Mouse (Mus musculus) lung, adult 2 months (tissue): ENCODE measurements around the gene Plxdc1. TPM values are rescaled to one million over a fixed set of nuclear protein-coding genes. Genes with fewer than 3 reads are reported as not detected.

ENCODE experiments used
- DNase-seq: peaks from one replicate; pipeline ENCODE4 v3.0.0; 2022
- H3K4me1 ChIP-seq: fragments of 200-500 bp; 2 replicates; pipeline ENCODE4 v1.6.1; 2011; ENCODE audit warnings: low read length; ENCODE audit not compliant: control insufficient read depth, insufficient read depth
- H3K4me3 ChIP-seq: fragments of 200-500 bp; replicated peaks from 2 replicates; pipeline ENCODE3; 2011; ENCODE audit warnings: low read depth, mild to moderate bottlenecking, control low read depth, low read length; ENCODE audit errors: extremely low read depth
- CTCF ChIP-seq: fragments of 200-500 bp; IDR thresholded peaks from 2 replicates; pipeline ENCODE4 v1.5.1; 2011; ENCODE audit warnings: mild to moderate bottlenecking, low read length, control low read depth; ENCODE audit not compliant: insufficient read depth
- POLR2A ChIP-seq: fragments of 200-500 bp; IDR thresholded peaks from 2 replicates; pipeline ENCODE4 v1.6.1; 2011; ENCODE audit warnings: low read depth, mild to moderate bottlenecking, control low read depth, low read length, borderline replicate concordance; ENCODE audit errors: extremely low read depth
- WGBS: fragments of 180-500 bp; shearing (Covaris S2); methylation state at CpG from one replicate; pipeline ENCODE4 v1.1.7; 2018; 5-methylcytosine and 5-hydroxymethylcytosine counted together
- polyA plus RNA-seq: library from polyadenylated mRNA; depleted of rRNA; stranded (reverse); fragments of >200 nt; gene quantifications from 2 replicates; pipeline ENCODE4 v1.2.3, GENCODE M21; 2012

Gene Plxdc1
- polyA plus RNA-seq, 1 experiment, result 20.9 TPM

DNA sequence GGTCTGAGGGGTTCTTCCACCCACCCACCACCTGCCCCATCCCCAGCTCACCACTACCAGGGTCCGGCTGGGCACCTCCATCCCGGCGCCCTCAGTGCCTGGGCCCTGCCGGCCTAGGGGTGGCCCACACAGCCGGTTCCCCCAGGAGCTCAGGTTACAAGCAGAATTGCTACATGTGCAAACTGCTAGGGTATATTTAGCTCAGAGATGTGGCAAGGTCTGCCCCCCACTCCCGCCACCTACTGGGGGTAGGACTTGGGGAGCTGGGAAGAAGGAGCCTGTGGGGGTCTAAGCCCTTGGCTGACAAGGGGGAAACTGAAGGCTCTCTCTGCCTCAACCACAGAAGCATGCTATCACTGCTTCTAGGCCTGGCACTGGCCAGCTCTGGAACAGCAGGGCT, 32.0 kb upstream of the Plxdc1 start:
- peaks cover 6% of the 10 kb centered on the region for H3K4me1 ChIP-seq
- TF ChIP-seq CTCF (no peak), POLR2A (no peak)
- H3K4me3 ChIP-seq, result no peak overlapping the region
- no peak for DNase-seq
- whole genome bisulfite sequencing, result 75% methylated on average over 6 of the region's 6 CpGs

DNA sequence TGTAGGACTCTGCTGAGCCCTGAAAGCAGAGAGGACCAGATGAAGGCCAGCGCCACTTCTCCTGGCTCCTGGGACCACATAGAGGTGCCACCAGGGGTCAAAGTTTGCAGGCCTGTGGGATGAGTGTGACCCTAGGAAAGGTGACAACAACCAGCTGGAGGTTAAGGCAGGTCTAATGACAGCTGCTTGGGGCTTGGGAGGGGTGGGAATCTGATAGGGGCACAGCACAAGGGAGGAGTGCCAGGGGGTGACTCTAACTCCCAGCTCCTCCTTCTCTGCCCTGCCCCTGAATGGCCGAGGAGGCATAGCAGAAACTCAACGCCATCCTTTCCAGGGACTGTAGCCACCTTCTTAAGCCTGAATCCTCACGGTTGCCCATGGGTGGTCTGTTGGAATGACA, 30.6 kb upstream of the Plxdc1 start:
- no peak for TF ChIP-seq POLR2A
- 83% methylated on average over 4 of the region's 4 CpGs for WGBS
- DNase-seq, result no peak
- Histone ChIP-seq H3K4me3 (no peak overlapping the region), H3K4me1 (peaks cover 4% of the 10 kb centered on the region; the same call in 1 of the 2 replicates)

DNA sequence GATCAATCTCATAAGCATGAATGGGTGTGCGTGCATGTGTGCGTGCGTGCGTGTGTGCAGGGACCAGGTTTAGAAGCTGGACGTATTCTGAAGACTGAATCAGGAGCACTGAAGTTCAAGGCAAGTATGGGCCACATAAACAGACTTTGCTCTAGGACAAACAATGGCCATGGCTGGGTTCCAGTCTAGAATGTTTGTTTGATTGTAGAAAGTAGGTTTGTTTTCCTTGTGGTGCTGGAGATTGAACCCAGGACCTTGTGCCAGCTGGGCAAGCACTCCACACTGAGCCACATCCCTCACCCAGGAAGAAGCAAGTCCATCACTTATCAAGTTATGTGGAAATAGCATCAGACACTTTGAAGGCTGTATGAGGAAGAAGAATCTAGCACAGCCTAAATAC, 29.9 kb upstream of the Plxdc1 start:
- DNase-seq, result no peak
- 68% methylated on average over 5 of the region's 5 CpGs for WGBS
- Histone ChIP-seq H3K4me3 (no peak overlapping the region), H3K4me1 (no peaks in the 10 kb centered on the region)
- TF ChIP-seq CTCF (no peak), POLR2A (no peak)

DNA sequence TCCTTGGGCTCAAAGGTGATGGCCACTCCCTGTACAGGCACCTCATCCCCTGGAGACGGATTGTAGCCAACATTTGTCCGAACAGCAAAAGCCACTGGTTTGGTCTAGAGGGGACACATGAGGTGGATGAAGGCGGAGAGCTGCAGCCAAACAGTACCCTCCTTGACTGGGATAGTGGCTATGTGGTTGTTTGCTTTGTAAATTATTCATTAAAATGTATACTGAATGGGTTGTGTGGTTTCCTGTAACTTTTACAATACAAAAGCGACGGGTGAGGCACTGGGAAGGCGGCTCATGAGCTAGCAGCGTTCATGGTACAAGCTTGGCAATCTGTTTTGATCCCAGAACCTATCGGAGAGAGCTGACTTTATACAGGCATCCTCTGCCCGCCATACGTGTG, 26.6 kb upstream of the Plxdc1 start:
- 85% methylated on average over 10 of the region's 10 CpGs for WGBS
- Histone ChIP-seq H3K4me3 (no peak overlapping the region), H3K4me1 (no peaks in the 10 kb centered on the region)
- TF ChIP-seq CTCF (no peak), POLR2A (no peak)
- no peak for DNase-seq

DNA sequence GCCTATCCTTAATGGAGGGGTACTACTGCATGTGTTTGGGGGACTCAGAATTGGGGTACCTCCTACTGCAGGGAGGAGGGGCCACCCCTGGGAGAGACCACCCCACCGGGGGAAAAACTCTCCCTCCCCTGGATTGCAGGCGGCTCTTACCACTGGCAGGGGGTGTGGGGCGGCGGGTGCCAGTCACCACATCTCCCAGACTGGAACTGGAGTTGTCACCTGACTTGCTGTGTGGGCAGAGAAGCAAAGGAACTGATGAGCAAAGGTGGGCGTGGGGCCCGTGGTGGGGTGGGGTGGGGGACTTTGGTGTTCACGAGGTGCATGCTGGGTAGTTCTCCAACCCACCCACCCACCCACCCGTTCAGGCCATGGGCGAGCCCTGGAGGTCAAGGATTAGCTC, 25.5 kb upstream of the Plxdc1 start:
- no peak for TF ChIP-seq CTCF
- TF ChIP-seq POLR2A, result no peak
- H3K4me3 ChIP-seq, result no peak overlapping the region
- DNase-seq, result no peak
- 71% methylated on average over 9 of the region's 9 CpGs for WGBS
- H3K4me1 ChIP-seq, result no peaks in the 10 kb centered on the region

DNA sequence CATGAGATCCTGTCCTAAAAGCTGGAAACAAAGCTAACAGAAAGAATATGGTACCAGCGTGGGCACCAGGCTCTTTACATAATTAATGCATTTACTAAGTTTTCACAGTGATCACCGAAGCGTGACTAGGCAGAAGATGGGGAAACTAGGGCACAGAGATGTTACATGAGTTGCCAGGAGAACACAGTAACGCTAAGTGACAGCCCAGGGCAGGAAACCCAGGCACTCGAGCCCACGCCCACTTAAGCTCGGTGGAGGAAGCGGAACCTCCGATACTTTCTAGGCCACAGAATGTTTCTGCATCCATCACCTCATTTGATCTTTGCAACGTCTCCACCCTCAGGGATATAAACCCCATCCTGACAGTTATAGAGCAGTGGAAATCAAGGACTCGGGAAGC, 21.8 kb upstream of the Plxdc1 start:
- no peak for DNase-seq
- 63% methylated on average over 11 of the region's 11 CpGs for WGBS
- Histone ChIP-seq H3K4me1 (no peaks in the 10 kb centered on the region; the same call in 1 of the 2 replicates), H3K4me3 (no peak overlapping the region)
- TF ChIP-seq POLR2A (no peak), CTCF (no peak)

DNA sequence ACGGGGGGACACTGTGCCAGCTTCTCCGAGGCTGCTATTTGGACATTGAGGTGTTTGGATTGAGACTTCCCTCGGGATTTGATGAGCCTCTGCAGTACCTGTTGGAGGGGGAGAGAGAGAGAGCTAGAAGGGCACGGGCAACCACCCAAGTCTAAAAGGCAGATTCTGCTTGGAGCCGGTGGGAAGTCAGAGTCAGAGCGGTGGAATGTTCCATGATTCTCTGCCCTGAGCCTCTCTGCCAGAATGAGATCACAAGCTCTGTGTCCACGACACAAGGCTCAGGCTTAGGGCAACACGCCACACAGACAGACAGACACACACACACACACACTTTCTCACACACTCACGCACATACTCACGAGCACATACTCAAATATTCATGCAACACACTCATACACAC, 19.4 kb upstream of the Plxdc1 start:
- DNase-seq, result no peak
- no peak overlapping the region for H3K4me3 ChIP-seq
- no peak for TF ChIP-seq POLR2A
- no peak for TF ChIP-seq CTCF
- WGBS, result 78% methylated on average over 10 of the region's 10 CpGs
- peaks cover 5% of the 10 kb centered on the region; the same call in 1 of the 2 replicates for H3K4me1 ChIP-seq

DNA sequence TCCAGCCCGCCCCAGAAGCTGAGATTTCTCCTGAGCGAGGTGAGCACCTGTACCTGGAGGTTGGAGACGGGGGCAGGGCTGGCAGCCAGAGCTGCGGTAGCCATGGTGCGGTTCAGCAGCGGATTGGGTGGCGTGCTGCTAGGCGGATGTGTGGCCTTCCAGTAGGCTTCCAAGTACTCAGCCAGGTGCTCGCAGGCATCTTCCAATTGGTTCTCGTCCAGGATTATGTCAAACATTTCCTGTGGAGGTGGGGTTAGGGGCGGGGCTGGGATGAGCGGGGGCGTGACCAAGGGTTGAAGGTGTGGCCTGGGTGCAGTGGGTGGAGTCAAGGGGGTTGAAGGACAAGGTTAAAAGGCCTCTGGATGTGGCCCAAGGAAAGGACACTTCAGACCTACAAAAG, 18.8 kb upstream of the Plxdc1 start:
- Histone ChIP-seq H3K4me1 (peaks cover 5% of the 10 kb centered on the region; the same call in 1 of the 2 replicates), H3K4me3 (no peak overlapping the region)
- TF ChIP-seq POLR2A, result no peak
- no peak for TF ChIP-seq CTCF
- 63% methylated on average over 13 of the region's 13 CpGs for WGBS
- no peak for DNase-seq

DNA sequence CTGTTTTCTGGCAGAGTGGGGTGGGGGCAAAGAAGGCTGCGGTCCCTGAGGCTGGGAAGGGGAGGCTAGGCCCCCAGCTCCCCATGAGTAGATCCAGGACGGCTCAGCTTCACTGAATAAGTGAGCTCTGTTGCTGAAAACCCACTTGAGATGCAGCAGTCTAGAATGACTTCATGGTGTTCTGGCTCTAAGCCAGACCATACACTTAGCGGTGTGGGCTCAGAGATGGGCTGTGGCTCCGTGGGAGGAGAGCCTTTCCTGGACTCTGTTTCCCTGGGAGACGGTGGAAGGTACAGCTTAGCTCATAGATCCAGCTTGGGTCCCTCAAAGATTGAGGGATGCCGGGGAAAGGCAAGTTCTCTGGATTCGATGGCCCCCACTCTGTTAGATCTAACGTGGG, 17.9 kb upstream of the Plxdc1 start:
- Histone ChIP-seq H3K4me1 (peaks cover 5% of the 10 kb centered on the region; the same call in 1 of the 2 replicates), H3K4me3 (no peak overlapping the region)
- WGBS, result 66% methylated on average over 8 of the region's 8 CpGs
- TF ChIP-seq POLR2A (no peak), CTCF (no peak)
- no peak for DNase-seq

DNA sequence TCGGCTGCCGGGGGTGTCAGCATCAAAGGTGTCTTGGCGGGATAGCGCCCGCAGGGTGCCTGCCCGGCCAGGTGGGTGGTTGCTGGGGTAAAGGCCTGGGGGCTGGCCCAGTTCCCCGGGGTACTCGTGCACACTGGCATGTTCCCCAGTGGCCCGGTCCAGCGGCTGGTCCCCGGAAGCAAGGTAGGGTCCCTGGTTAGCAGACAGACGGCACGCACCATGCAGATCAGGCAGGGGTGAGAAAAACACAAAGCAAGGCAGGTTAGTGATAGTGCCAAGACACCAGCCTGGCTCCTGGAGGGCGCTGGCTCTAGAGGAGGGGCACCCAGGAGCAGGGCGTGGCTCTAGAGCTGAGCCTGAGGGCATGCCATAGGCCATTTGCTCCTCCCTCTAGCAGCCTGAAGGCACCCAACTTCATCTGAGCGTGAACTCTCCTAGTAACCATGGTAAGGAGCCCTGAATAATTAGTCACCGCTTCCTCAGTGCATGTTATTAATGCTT, 17.0 kb upstream of the Plxdc1 start:
- DNase-seq, result no peak
- Histone ChIP-seq H3K4me3 (no peak overlapping the region), H3K4me1 (peaks cover 5% of the 10 kb centered on the region; the same call in 1 of the 2 replicates)
- 56% methylated on average over 17 of the region's 17 CpGs for WGBS
- TF ChIP-seq POLR2A (no peak), CTCF (no peak)
